Mouse (Mus musculus): ENCODE measurements around the gene Tbc1d14.
A peak's percentile ranks its signal among the peaks of the same experiment; 100 is the strongest.

Tbc1d14 gene

GRCm38 (mm10) chr5:36578982-36579381 lies 14.1 kb downstream of the Tbc1d14 start:
- no peak for DNase-seq (ENCODE audit: low read depth in 1 of 2, low spot score in 2 of 2)

GRCm38 (mm10) chr5:36576457-36576856 lies 16.6 kb downstream of the Tbc1d14 start:
- DNase-seq (ENCODE audit: low read depth in 1 of 2, low spot score in 2 of 2): no peak

- no peak for DNase-seq (ENCODE audit: low read depth in 1 of 2, low spot score in 2 of 2)
These were observed 17.3 kb downstream of the Tbc1d14 start for GRCm38 (mm10) chr5:36575745-36576144.

GRCm38 (mm10) chr5:36575227-36575626 lies 17.8 kb downstream of the Tbc1d14 start:
- no peak for DNase-seq (ENCODE audit: low read depth in 1 of 2, low spot score in 2 of 2)

- DNase-seq (ENCODE audit: low read depth in 1 of 2, low spot score in 2 of 2): peak in 1 of 2 experiments; percentile 30
These were observed 18.8 kb downstream of the Tbc1d14 start for GRCm38 (mm10) chr5:36574147-36574870.

GRCm38 (mm10) chr5:36573354-36573753 lies 19.7 kb downstream of the Tbc1d14 start:
- no peak for DNase-seq (ENCODE audit: low read depth in 1 of 2, low spot score in 2 of 2)

GRCm38 (mm10) chr5:36571371-36571770 lies 21.7 kb downstream of the Tbc1d14 start:
- no peak for DNase-seq (ENCODE audit: low read depth in 1 of 2, low spot score in 2 of 2)

- DNase-seq (ENCODE audit: low read depth in 1 of 2, low spot score in 2 of 2): no peak
These were observed 22.4 kb downstream of the Tbc1d14 start for GRCm38 (mm10) chr5:36570546-36571245.

- DNase-seq (ENCODE audit: low read depth in 1 of 2, low spot score in 2 of 2): no peak
These were observed 23.0 kb downstream of the Tbc1d14 start for GRCm38 (mm10) chr5:36570098-36570497.

GRCm38 (mm10) chr5:36568118-36568517 lies 25.0 kb downstream of the Tbc1d14 start:
- DNase-seq (ENCODE audit: low read depth in 1 of 2, low spot score in 2 of 2): no peak

- no peak for DNase-seq (ENCODE audit: low read depth in 1 of 2, low spot score in 2 of 2)
These were observed 25.4 kb downstream of the Tbc1d14 start for GRCm38 (mm10) chr5:36567627-36568026.

- no peak for DNase-seq (ENCODE audit: low read depth in 1 of 2, low spot score in 2 of 2)
These were observed 28.5 kb downstream of the Tbc1d14 start for GRCm38 (mm10) chr5:36564530-36564929.

- peak in 1 of 2 experiments; percentile 43 for DNase-seq (ENCODE audit: low read depth in 1 of 2, low spot score in 2 of 2)
These were observed 29.3 kb downstream of the Tbc1d14 start for GRCm38 (mm10) chr5:36563741-36564140.

GRCm38 (mm10) chr5:36562791-36563445 lies 30.2 kb downstream of the Tbc1d14 start:
- peak; percentile 78 to 79 for DNase-seq (ENCODE audit: low read depth in 1 of 2, low spot score in 2 of 2)

GRCm38 (mm10) chr5:36561509-36561908 lies 31.6 kb downstream of the Tbc1d14 start:
- DNase-seq (ENCODE audit: low read depth in 1 of 2, low spot score in 2 of 2): no peak

- no peak for DNase-seq (ENCODE audit: low read depth in 1 of 2, low spot score in 2 of 2)
These were observed 32.6 kb downstream of the Tbc1d14 start for GRCm38 (mm10) chr5:36560490-36560889.

GRCm38 (mm10) chr5:36559510-36560235 lies 33.4 kb downstream of the Tbc1d14 start:
- DNase-seq (ENCODE audit: low read depth in 1 of 2, low spot score in 2 of 2): no peak

- DNase-seq (ENCODE audit: low read depth in 1 of 2, low spot score in 2 of 2): no peak
These were observed 34.0 kb downstream of the Tbc1d14 start for GRCm38 (mm10) chr5:36559106-36559505.

- no peak for DNase-seq (ENCODE audit: low read depth in 1 of 2, low spot score in 2 of 2)
These were observed 34.5 kb downstream of the Tbc1d14 start for GRCm38 (mm10) chr5:36558526-36558925.

- DNase-seq (ENCODE audit: low read depth in 1 of 2, low spot score in 2 of 2): no peak
These were observed 35.3 kb downstream of the Tbc1d14 start for GRCm38 (mm10) chr5:36557584-36558308.

GRCm38 (mm10) chr5:36556906-36557305 lies 36.2 kb downstream of the Tbc1d14 start:
- no peak for DNase-seq (ENCODE audit: low read depth in 1 of 2, low spot score in 2 of 2)

Measured in monocyte, adult 2 months (primary cell).